Mouse (Mus musculus) liver, embryonic 11.5 days (tissue): ENCODE measurements at regions not wholly inside any gene's neighbourhood (a gene's known extent, or its start where the extent isn't known, plus 50 kb on each side); places are given as distances from the start of the nearest gene placed in this dataset.

Experiments used
- ATAC-seq: fragments of 200-750 bp; cut with Nextera tagmentation; replicated peaks from 2 replicates; pipeline ENCODE4 v1.8.0; 2017; ENCODE audit warnings: moderate number of reproducible peaks, mild to moderate bottlenecking, moderate TSS enrichment, moderate library complexity; ENCODE audit not compliant: low FRiP score
- DNase-seq: peaks from one replicate; pipeline ENCODE4 v3.0.0-alpha.2; 2017; ENCODE audit warnings: low spot score
- H3K27ac ChIP-seq: fragments of 300-500 bp; sonication (generic); 2 replicates; pipeline ENCODE4 v1.5.1; 2014; ENCODE audit warnings: mild to moderate bottlenecking, low read depth, low read length, control low read depth
- H3K27me3 ChIP-seq: fragments of 300-500 bp; sonication (generic); replicated peaks from 2 replicates; pipeline ENCODE4 v1.6.1; 2014; ENCODE audit warnings: low read length, mixed read lengths; ENCODE audit not compliant: control insufficient read depth, insufficient read depth
- H3K36me3 ChIP-seq: fragments of 300-500 bp; sonication (generic); 2 replicates; pipeline ENCODE4 v1.6.1; 2014; ENCODE audit warnings: mild to moderate bottlenecking, low read length, moderate library complexity, mixed read lengths; ENCODE audit not compliant: control insufficient read depth, insufficient read depth
- H3K4me1 ChIP-seq: fragments of 300-500 bp; sonication (generic); replicated peaks from 2 replicates; pipeline ENCODE4 v1.6.1; 2014; ENCODE audit warnings: low read length, mixed read lengths; ENCODE audit not compliant: control insufficient read depth, insufficient read depth
- H3K4me2 ChIP-seq: fragments of 300-500 bp; sonication (generic); 2 replicates; pipeline ENCODE4 v1.6.1; 2014; ENCODE audit warnings: mild to moderate bottlenecking, control low read depth, moderate library complexity
- H3K4me3 ChIP-seq: fragments of 300-500 bp; sonication (generic); 2 replicates; pipeline ENCODE4 v1.5.1; 2014; ENCODE audit warnings: low read depth, low read length, control low read depth
- H3K9ac ChIP-seq: fragments of 300-500 bp; sonication (generic); 2 replicates; pipeline ENCODE4 v1.6.1; 2014; ENCODE audit warnings: low read depth, low read length, control low read depth
- H3K9me3 ChIP-seq: fragments of 300-500 bp; sonication (generic); 2 replicates; pipeline ENCODE4 v1.6.1; 2016; ENCODE audit warnings: low read length, inconsistent platforms, mixed read lengths; ENCODE audit not compliant: control insufficient read depth
- WGBS: fragments of 180-500 bp; shearing (Covaris S2); extraction: QIAGEN DNeasy Blood & Tissue Kit; methylation state at CpG from one replicate; pipeline ENCODE4 v1.1.7; 2014; 5-methylcytosine and 5-hydroxymethylcytosine counted together

DNA sequence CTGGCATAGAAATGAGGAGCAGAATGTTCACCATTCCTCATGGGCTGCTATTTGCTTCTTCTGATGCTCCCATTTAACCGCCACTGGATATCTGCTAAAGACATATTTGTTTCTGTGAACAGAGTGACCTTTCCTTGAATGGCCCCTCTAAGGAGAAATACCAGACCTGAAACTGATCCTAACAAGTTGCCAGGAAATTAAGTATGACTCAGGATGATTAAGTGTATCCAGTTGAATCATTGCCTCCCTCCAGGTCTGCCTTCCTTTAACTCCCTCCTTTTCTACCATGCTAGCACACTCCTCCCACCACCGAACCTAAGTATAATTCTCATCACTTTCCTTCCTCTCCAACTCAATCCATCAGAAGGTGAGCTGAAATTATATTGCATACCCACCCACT lies 194.2 kb upstream of the Dph6 start:
- no peaks in the 10 kb centered on the region for H3K9me3 ChIP-seq
- no peak for DNase-seq
- H3K4me2 ChIP-seq, result no peak overlapping the region
- WGBS, result 74% methylated on average over 2 of the region's 2 CpGs
- no peaks in the 10 kb centered on the region for H3K27me3 ChIP-seq
- no peaks in the 10 kb centered on the region for H3K36me3 ChIP-seq
- no peak overlapping the region for H3K27ac ChIP-seq
- no peaks in the 10 kb centered on the region for H3K4me1 ChIP-seq
- no peak overlapping the region for H3K9ac ChIP-seq
- no peak overlapping the region for H3K4me3 ChIP-seq
- ATAC-seq, result no peak

DNA sequence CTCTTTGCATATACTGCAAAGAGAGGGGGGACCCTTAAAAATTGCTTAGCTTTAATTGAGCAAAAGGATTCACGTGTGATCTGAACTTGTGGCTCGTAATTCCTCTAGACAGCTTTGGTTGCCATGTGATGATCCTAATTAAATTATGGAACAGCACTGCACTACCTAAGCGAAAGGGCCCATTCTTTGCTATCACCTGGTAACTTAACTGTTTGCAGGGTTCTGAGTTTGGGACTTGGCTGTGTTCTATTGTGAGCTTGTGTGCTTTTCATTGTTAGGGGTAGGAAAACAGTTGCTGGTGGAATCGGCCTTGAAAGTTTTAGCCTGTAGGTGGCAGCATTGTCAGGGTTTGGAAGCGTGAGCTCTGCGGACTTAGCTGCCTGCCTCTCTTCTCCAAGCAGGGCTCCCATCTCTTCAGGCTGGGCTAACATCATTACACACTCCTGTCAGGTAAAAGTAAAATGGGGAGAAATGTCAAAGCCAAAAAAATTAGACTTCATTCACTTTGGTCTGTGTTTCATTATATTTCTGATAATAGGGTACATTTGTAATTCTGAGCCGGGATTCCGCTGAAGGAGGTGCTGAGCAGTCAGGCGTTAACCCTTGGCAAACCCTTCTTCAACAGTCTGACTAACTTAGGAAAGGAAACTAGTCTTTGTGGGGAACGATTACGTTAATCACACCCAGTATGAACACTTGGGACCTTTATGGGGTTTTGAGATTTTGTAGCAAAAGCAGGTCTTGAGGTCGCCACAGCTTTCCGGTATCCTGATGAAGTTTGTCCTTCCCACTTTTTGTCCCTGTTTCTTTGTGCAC lies 199.2 kb upstream of the Dph6 start:
- peak; percentile 48 for DNase-seq
- WGBS, result 51% methylated on average over 13 of the region's 13 CpGs
- no peaks in the 10 kb centered on the region for H3K36me3 ChIP-seq
- no peaks in the 10 kb centered on the region for H3K4me1 ChIP-seq
- no peaks in the 10 kb centered on the region for H3K9me3 ChIP-seq
- H3K27me3 ChIP-seq, result no peaks in the 10 kb centered on the region
- H3K4me2 ChIP-seq, result no peak overlapping the region
- no peak overlapping the region for H3K9ac ChIP-seq
- H3K27ac ChIP-seq, result no peak overlapping the region
- no peak overlapping the region for H3K4me3 ChIP-seq
- ATAC-seq, result no peak; the same call in 1 of the 2 replicates

DNA sequence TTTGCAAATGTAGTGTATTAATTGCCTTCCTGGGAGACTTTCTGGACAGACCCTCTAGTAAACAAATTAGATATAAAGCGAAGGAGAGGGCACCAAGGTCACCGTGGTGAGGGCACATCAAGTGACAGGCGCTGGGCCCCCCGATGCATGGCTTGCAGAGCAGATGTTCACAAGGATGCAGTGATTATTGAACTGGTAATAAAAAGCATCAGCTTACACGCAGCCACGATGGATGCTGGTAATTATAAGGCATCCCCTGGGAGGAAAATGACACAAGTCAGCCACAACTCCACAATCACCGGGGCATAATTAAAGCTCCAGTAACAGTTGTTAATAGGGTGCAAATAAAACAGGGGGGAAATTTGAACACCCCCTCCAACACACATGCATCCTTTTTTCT lies 217.5 kb upstream of the Dph6 start:
- Histone ChIP-seq H3K4me3 (no peak overlapping the region), H3K4me2 (no peak overlapping the region), H3K36me3 (no peaks in the 10 kb centered on the region), H3K4me1 (no peaks in the 10 kb centered on the region), H3K9me3 (no peaks in the 10 kb centered on the region), H3K27ac (no peak overlapping the region), H3K9ac (no peak overlapping the region), H3K27me3 (no peaks in the 10 kb centered on the region)
- DNase-seq (no peak), ATAC-seq (no peak)
- 64% methylated on average over 7 of the region's 7 CpGs for WGBS

DNA sequence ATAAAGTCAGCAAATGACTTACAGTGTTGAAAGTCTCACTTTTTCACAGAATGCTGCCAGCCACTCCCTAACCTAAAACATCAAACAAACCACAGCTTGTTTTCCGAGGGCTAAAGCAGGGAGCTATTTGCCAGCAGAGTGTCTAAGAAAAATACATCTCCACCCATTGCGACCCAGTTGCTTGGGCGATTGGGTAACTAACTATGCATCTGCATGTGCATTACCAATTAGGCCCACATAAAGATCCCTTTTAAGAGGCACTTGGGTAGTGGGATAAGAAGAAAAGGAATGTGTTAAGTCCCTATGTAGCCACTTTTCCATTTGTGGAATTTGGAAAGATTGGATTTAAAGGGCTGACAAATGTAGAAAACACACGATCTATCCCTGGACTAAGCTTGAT lies 218.3 kb upstream of the Dph6 start:
- Histone ChIP-seq H3K4me2 (no peak overlapping the region), H3K36me3 (no peaks in the 10 kb centered on the region), H3K27me3 (no peaks in the 10 kb centered on the region), H3K9ac (no peak overlapping the region), H3K4me3 (no peak overlapping the region), H3K27ac (no peak overlapping the region), H3K9me3 (no peaks in the 10 kb centered on the region), H3K4me1 (no peaks in the 10 kb centered on the region)
- ATAC-seq (no peak), DNase-seq (no peak)
- WGBS, result 80% methylated on average over 4 of the region's 4 CpGs

DNA sequence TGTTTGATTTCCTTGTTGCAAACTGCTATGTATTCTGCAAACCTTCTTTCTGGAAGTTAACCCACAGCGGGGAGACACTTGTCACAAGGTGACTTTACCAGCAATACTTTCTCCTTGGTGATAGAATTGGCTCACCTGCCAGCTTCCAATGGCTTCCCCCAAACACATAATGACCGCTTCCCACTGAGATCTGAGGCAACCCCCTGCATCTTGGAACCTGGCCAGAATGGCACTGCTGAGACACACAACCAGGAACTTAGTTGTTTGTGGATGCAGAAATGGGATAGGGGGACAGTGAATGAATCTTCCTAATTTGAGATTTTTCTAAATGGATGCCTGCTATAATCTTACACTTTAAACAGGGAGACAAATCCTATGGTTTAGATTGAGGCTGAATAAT lies 224.3 kb upstream of the Dph6 start:
- H3K4me1 ChIP-seq, result no peaks in the 10 kb centered on the region
- WGBS, result 50% methylated on average over 2 of the region's 2 CpGs
- H3K27me3 ChIP-seq, result no peaks in the 10 kb centered on the region
- H3K4me3 ChIP-seq, result no peak overlapping the region
- ATAC-seq, result no peak
- no peak overlapping the region for H3K9ac ChIP-seq
- H3K9me3 ChIP-seq, result no peaks in the 10 kb centered on the region
- no peak for DNase-seq
- no peaks in the 10 kb centered on the region for H3K36me3 ChIP-seq
- H3K4me2 ChIP-seq, result no peak overlapping the region
- no peak overlapping the region for H3K27ac ChIP-seq

DNA sequence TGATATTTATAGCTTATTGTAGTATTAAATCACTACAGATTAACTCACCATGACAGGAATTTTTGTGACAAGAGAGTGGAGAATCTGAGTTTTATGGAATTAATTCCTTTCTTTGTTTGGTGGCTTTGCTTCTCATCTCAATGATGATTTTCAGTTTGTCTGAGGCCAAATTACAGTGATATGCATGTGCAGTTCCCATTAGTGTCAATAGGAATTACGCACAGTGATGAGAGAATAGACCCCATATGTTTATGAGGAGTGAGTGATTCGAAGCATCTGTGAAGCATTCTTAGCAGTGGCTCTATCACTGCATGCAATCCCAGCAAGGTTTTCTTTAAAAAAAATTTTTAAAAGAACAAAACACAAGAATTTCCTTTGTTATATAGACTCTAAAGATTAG lies 225.0 kb upstream of the Dph6 start:
- ATAC-seq (no peak), DNase-seq (no peak)
- H3K9ac ChIP-seq, result no peak overlapping the region
- no peak overlapping the region for H3K4me2 ChIP-seq
- H3K4me1 ChIP-seq, result no peaks in the 10 kb centered on the region
- H3K4me3 ChIP-seq, result no peak overlapping the region
- no peaks in the 10 kb centered on the region for H3K9me3 ChIP-seq
- no peaks in the 10 kb centered on the region for H3K36me3 ChIP-seq
- no peaks in the 10 kb centered on the region for H3K27me3 ChIP-seq
- H3K27ac ChIP-seq, result no peak overlapping the region
- WGBS, result 75% methylated on average over 2 of the region's 2 CpGs

DNA sequence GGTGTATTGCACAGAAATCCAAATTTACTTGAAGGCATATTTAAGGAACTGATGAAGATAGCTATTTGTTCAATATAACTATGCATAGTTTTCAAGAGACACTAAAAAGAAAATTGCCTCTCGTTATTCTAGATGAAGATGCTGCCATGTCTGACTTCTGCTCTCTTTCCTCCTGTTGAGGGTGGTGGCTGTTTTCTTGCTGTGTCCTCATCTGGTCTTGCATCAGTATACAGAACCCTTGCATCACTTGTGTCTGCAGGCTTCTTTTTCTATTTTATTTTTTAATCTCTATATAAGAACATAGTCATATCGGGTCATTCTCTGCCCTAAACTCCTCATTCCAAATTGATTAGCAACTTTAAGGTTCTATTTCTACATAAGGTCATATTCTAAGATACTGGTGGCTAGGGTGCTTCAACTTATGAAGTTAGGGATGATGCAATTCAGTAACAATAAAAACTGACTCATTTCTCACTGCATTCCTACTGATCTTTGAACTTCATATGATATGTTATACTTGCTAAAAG lies 231.0 kb upstream of the Dph6 start:
- Histone ChIP-seq H3K4me2 (no peak overlapping the region), H3K27me3 (no peaks in the 10 kb centered on the region), H3K36me3 (no peaks in the 10 kb centered on the region), H3K27ac (no peak overlapping the region), H3K4me1 (no peaks in the 10 kb centered on the region), H3K9ac (no peak overlapping the region), H3K4me3 (no peak overlapping the region), H3K9me3 (no peaks in the 10 kb centered on the region)
- 79% methylated on average over 2 of the region's 2 CpGs for WGBS
- DNase-seq (no peak), ATAC-seq (no peak)

DNA sequence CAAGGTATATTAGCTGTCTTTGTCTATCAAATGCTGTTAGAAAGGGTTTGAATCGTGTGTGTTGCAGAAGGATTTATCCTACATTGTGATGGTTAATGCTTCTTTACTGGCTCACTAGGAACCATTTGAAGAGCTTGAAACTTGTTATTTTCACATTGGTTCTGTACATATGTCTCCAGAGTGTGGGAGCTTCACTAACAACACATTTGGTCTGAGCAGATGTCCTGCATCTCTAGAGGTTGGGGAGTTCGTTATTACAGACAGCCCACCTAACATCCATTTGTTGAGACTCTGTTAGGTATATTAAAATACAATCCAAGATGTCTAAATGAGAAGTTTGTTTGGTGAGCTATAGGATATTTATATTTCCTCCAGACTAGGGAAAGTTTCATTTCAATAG lies 244.0 kb upstream of the Dph6 start:
- H3K27me3 ChIP-seq, result no peaks in the 10 kb centered on the region
- no peak overlapping the region for H3K4me2 ChIP-seq
- no peaks in the 10 kb centered on the region for H3K9me3 ChIP-seq
- H3K4me1 ChIP-seq, result no peaks in the 10 kb centered on the region
- no peak overlapping the region for H3K27ac ChIP-seq
- H3K36me3 ChIP-seq, result no peaks in the 10 kb centered on the region
- H3K9ac ChIP-seq, result no peak overlapping the region
- H3K4me3 ChIP-seq, result no peak overlapping the region
- DNase-seq, result no peak
- 90% methylated on average over 2 of the region's 2 CpGs for WGBS
- no peak for ATAC-seq

DNA sequence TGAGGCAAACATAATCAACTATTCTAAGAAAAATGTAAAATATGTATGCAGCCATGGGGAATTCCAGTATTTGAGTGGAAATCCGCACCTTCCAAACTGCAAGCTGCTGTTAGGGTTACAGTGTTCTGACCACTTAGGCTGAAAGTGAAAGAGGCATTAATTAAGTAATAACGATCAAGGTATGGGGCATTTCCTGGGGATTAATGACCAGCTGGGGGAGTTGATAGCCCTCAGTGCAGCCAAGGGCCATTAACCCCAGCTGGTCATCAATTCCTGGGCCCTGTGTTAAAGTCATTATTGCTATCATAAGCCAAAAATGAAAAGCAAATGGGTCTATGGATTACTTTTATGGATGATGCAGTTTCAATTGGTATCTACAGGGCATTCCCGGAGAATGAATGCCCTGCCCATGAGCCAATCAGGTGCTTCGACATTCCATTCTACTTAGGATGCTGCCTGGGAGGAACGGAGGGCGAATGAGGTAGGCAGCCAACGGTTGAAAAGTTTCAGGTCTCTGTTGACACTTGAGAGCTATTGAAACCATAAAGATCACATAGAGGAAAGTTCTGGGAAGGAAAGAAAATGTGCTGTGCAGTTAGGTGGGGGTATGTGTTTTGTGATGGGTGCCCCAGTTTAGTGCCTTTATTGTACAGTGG lies 257.2 kb upstream of the Dph6 start:
- no peaks in the 10 kb centered on the region for H3K4me1 ChIP-seq
- no peak overlapping the region for H3K4me2 ChIP-seq
- H3K4me3 ChIP-seq, result no peak overlapping the region
- 68% methylated on average over 7 of the region's 7 CpGs for WGBS
- no peaks in the 10 kb centered on the region for H3K36me3 ChIP-seq
- no peaks in the 10 kb centered on the region for H3K27me3 ChIP-seq
- no peak overlapping the region for H3K9ac ChIP-seq
- H3K27ac ChIP-seq, result no peak overlapping the region
- no peak for ATAC-seq
- H3K9me3 ChIP-seq, result no peaks in the 10 kb centered on the region
- no peak for DNase-seq
